Comparison of ENCODE assay signal across 8 mouse cellular contexts in the genomic region with DNA sequence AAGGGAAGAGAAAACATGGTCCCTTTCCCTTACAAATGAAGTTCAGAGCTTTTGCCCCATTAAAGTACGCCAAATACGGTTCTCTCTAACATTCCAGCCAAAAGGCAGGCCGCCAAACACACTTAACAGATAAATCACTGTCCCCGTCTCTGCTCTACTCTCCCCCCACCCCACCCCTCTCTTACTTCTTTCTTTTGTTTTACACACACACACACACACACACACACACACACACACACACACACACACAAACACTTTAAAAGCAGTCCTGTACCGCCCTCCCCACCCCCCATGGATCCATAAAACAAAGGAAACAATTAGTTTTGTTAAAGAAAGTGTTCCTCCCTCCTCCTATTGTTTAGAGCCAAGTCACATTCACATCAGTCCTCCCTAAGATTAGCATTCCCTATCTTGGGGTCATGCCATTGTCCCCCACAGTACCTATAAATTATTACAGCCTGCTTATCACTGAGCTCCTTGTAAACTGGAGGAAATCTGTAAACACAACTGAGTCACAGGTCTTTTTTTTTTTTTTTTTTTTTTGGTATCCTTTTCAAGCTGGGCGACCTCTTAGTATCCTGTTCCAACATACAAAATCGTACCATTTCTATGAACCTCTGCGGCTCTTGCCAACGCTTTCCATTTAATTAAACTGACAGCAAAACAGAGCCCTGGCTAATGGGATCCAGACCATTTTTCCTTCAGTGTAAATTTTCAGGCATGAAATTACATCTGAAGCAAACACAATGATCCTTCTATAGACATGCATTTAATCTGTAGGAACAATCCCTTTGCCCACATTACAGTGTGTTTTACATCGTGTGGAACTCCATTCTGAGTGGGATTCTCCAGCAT.
DNase-seq lines count a peak whose midpoint lies in the region; ATAC-seq and TF ChIP-seq lines count a peak whose summit lies in the region.

No protein-coding gene starts in this region.

- DNase-seq in ovary, postnatal 10 days (ENCODE audit: low spot score): peak; percentile 41
- no peak for DNase-seq in ovary, adult 18-20 months (ENCODE audit: low spot score)
- peak; percentile 92 for DNase-seq in kidney, postnatal 0 days (ENCODE audit: low spot score)
- DNase-seq in cerebellum, adult 2 months: no peak
- DNase-seq in layer of hippocampus, adult 9-11 months: no peak
- no peak for DNase-seq in frontal cortex, postnatal 14 days (ENCODE audit: low spot score in 2 of 2)

- 0 out of 2 replicates have a peak overlapping the region, but pooled peaks have one; percentile 8 for H3K4me2 ChIP-seq in kidney, postnatal 0 days (ENCODE audit: low read length)
- H3K4me2 ChIP-seq in neural tube, embryonic 15.5 days: no peak overlapping the region

- 18% methylated on average over 10 of the region's 10 CpGs for WGBS in kidney, postnatal 0 days
- WGBS in neural tube, embryonic 15.5 days: 17% methylated on average over 10 of the region's 10 CpGs
- 53% methylated on average over 10 of the region's 10 CpGs for WGBS in cerebellum, adult 2 months

- H3K4me3 ChIP-seq in embryonic fibroblast, embryonic 13.5 days (ENCODE audit: insufficient read depth, low read length): no peak overlapping the region
- no peak overlapping the region for H3K4me3 ChIP-seq in kidney, postnatal 0 days (replicated peaks; ENCODE audit: low read depth, low read length)
- no peak overlapping the region for H3K4me3 ChIP-seq in neural tube, embryonic 15.5 days (replicated peaks)
- no peak overlapping the region for H3K4me3 ChIP-seq in cerebellum, adult 2 months (replicated peaks; ENCODE audit: insufficient read depth, low read depth, low read length)

- no peak for ATAC-seq in kidney, postnatal 0 days (replicated peaks; ENCODE audit: low FRiP score, low read depth)
- ATAC-seq in neural tube, embryonic 15.5 days (ENCODE audit: low FRiP score): no peak

- H3K9ac ChIP-seq in kidney, postnatal 0 days (ENCODE audit: low read depth, low read length): no peak overlapping the region
- no peak overlapping the region for H3K9ac ChIP-seq in neural tube, embryonic 15.5 days (replicated peaks)

- peaks cover 13% of the 10 kb centered on the region; the same call in 1 of the 2 replicates for H3K4me1 ChIP-seq in embryonic fibroblast, embryonic 13.5 days (ENCODE audit: control insufficient read depth, insufficient read depth, low read length)
- peaks cover 4% of the 10 kb centered on the region for H3K4me1 ChIP-seq in kidney, postnatal 0 days (replicated peaks; ENCODE audit: insufficient read depth, low read length)
- peaks cover 23% of the 10 kb centered on the region for H3K4me1 ChIP-seq in neural tube, embryonic 15.5 days
- H3K4me1 ChIP-seq in cerebellum, adult 2 months (ENCODE audit: control insufficient read depth, insufficient read depth, low read length): 0 out of 2 replicates have a peak, but pooled peaks cover 2% of the 10 kb centered on the region

- peaks cover 3% of the 10 kb centered on the region; the same call in 1 of the 2 replicates for H3K9me3 ChIP-seq in kidney, postnatal 0 days (replicated peaks; ENCODE audit: low read length)
- H3K9me3 ChIP-seq in neural tube, embryonic 15.5 days (replicated peaks): no peaks in the 10 kb centered on the region

- no peak for TF ChIP-seq CTCF in embryonic fibroblast, embryonic 13.5 days (IDR thresholded peaks at IDR 0.05; ENCODE audit: borderline replicate concordance, insufficient read depth, low read length)
- TF ChIP-seq CTCF in kidney, postnatal 0 days (IDR thresholded peaks at IDR 0.05; ENCODE audit: low read depth): no peak
- TF ChIP-seq CTCF in cerebellum, adult 2 months (IDR thresholded peaks at IDR 0.05; ENCODE audit: borderline replicate concordance, insufficient read depth, low read depth, low read length): no peak

- TF ChIP-seq POLR2A in embryonic fibroblast, embryonic 13.5 days (IDR thresholded peaks at IDR 0.05; ENCODE audit: low read depth, low read length): no peak
- TF ChIP-seq POLR2A in cerebellum, adult 2 months (IDR thresholded peaks at IDR 0.05; ENCODE audit: borderline replicate concordance, insufficient read depth, low read length): no peak

- no peaks in the 10 kb centered on the region for H3K27me3 ChIP-seq in kidney, postnatal 0 days (ENCODE audit: insufficient read depth, low read length)
- H3K27me3 ChIP-seq in neural tube, embryonic 15.5 days (replicated peaks): no peaks in the 10 kb centered on the region
- no peaks in the 10 kb centered on the region for H3K27me3 ChIP-seq in cerebellum, adult 2 months (ENCODE audit: control insufficient read depth, insufficient read depth, low read length)

- H3K27ac ChIP-seq in embryonic fibroblast, embryonic 13.5 days (ENCODE audit: insufficient read depth, low read length): peak overlapping the region; percentile 89
- H3K27ac ChIP-seq in kidney, postnatal 0 days: peak overlapping the region; percentile 51
- H3K27ac ChIP-seq in neural tube, embryonic 15.5 days (replicated peaks): 0 out of 2 replicates have a peak overlapping the region, but pooled peaks have one; percentile 28
- no peak overlapping the region for H3K27ac ChIP-seq in cerebellum, adult 2 months (ENCODE audit: insufficient read depth, low read length)

- H3K36me3 ChIP-seq in kidney, postnatal 0 days (ENCODE audit: insufficient read depth, low read length): peaks cover 6% of the 10 kb centered on the region; the same call in 1 of the 2 replicates
- H3K36me3 ChIP-seq in neural tube, embryonic 15.5 days: 0 out of 2 replicates have a peak, but pooled peaks cover 3% of the 10 kb centered on the region

Comparison
In these comparisons a context has a peak if more than half of its experiments do, and no peak if none do; other contexts are left out.
1. DNase-seq: peak in ovary, postnatal 10 days (single experiment) and kidney, postnatal 0 days (single experiment); none in ovary, adult 18-20 months (single experiment), cerebellum, adult 2 months (0 of 2), layer of hippocampus, adult 9-11 months (single experiment) and frontal cortex, postnatal 14 days (0 of 2).